Mouse (Mus musculus): ENCODE measurements around the gene S100a2. TPM values are rescaled to one million over a fixed set of nuclear protein-coding genes. Genes with fewer than 3 reads are reported as not detected.
A peak's percentile ranks its signal among the peaks of the same experiment; 100 is the strongest.

Gene S100a2
- total and polyA plus RNA-seq, 3 experiments, result not detected

DNA sequence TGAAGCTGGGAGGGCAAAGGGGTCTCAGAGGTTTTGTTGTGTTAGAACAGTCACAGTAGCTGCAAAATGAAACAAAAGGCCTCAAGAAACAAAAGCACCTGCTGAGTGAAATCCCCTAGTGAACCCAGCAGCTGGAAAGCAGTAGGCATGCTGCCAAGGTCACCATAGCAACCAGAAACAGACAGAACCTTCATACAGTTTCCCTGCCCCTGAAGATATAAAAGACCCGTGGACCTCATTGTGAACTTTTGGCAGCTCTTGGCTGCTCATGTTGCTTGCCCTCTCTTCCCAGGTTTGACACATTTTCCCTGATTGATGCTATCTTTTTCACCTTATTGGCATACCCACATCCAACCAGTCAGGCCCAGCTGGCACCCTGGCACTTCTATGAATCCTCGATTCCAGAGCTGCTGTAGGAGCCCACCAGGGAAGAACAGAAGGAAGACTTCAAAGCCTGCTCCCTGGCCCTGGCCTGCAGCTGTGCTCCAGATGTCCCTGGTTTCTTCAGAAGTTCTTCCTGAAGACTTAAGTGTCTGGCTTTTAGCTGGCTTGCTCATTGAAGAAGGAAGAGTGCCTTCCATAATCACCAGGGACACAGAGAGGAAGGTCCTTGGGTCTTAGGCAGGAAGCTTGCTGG is 33.5 kb downstream of the S100a2 start:
- Histone ChIP-seq H3K27ac (ENCODE audit: control insufficient read depth, low read depth, low read length) (no peak overlapping the region), H3K4me1 (ENCODE audit: control insufficient read depth in 1 of 2, insufficient read depth in 2 of 2, low read length in 2 of 2) (no peaks in the 10 kb centered on the region), H3K79me2 (ENCODE audit: control insufficient read depth, insufficient read depth, low read length, poor library complexity) (no peaks in the 10 kb centered on the region), H3K4me3 (ENCODE audit: control insufficient read depth in 1 of 2, insufficient read depth in 1 of 2, low read depth in 2 of 2, low read length in 2 of 2) (no peak overlapping the region), H3K9me3 (replicated peaks; ENCODE audit: insufficient read depth, low read length) (no peaks in the 10 kb centered on the region), H3K27me3 (ENCODE audit: control insufficient read depth in 1 of 2, insufficient read depth in 2 of 2, low read length in 2 of 2) (peaks cover 15 to 23% of the 10 kb centered on the region in 2 experiments), H3K9ac (ENCODE audit: control insufficient read depth, low read depth, low read length, poor library complexity, severe bottlenecking) (no peak overlapping the region), H3K36me3 (ENCODE audit: control insufficient read depth in 1 of 2, insufficient read depth in 2 of 2, low read length in 2 of 2) (no peaks in the 10 kb centered on the region)
- TF ChIP-seq MAZ (IDR thresholded peaks at IDR 0.05; ENCODE audit: low read depth, low read length), result no peak
- no peak for TF ChIP-seq HCFC1 (IDR thresholded peaks at IDR 0.05; ENCODE audit: low read depth, low read length)
- no peak for TF ChIP-seq ZKSCAN1 (IDR thresholded peaks at IDR 0.05; ENCODE audit: low read depth, low read length)
- no peak for TF ChIP-seq MAFK (IDR thresholded peaks at IDR 0.05; ENCODE audit: borderline replicate concordance, low read depth, low read length)
- no peak for TF ChIP-seq GABPA (IDR thresholded peaks at IDR 0.05; ENCODE audit: low read depth, low read length)
- TF ChIP-seq SIN3A (IDR thresholded peaks at IDR 0.05; ENCODE audit: low read length), result no peak
- no peak for TF ChIP-seq ELF1 (IDR thresholded peaks at IDR 0.05; ENCODE audit: low read depth, low read length)
- DNase-seq (ENCODE audit: low read depth, low spot score), result peak; percentile 46

DNA sequence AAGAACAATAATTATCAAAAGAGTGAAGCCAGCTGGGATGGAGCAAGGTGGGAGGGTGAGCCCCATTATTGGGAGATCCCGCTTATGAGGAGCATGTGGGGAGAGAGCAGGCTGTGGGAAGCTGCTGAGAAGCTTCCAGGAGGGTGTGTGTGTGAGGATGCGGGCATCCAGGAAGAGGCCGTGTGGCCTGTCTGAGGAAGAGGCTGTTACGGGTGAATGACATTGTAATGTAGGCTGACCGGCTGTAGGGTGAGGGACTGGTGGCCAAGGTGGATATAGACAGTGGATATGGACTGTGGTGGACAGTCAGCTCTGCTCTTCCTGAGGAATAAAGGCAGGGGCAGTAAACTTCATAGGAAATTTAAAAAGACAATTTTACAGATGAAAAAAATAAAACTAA is 35.4 kb downstream of the S100a2 start:
- Histone ChIP-seq H3K36me3 (ENCODE audit: control insufficient read depth in 1 of 2, insufficient read depth in 2 of 2, low read length in 2 of 2) (no peaks in the 10 kb centered on the region), H3K79me2 (ENCODE audit: control insufficient read depth, insufficient read depth, low read length, poor library complexity) (no peaks in the 10 kb centered on the region), H3K27ac (ENCODE audit: control insufficient read depth, low read depth, low read length) (no peak overlapping the region), H3K9me3 (replicated peaks; ENCODE audit: insufficient read depth, low read length) (no peaks in the 10 kb centered on the region), H3K4me1 (ENCODE audit: control insufficient read depth in 1 of 2, insufficient read depth in 2 of 2, low read length in 2 of 2) (no peaks in the 10 kb centered on the region), H3K4me3 (ENCODE audit: control insufficient read depth in 1 of 2, insufficient read depth in 1 of 2, low read depth in 2 of 2, low read length in 2 of 2) (no peak overlapping the region), H3K27me3 (ENCODE audit: control insufficient read depth in 1 of 2, insufficient read depth in 2 of 2, low read length in 2 of 2) (peaks cover 15 to 21% of the 10 kb centered on the region in 2 experiments), H3K9ac (ENCODE audit: control insufficient read depth, low read depth, low read length, poor library complexity, severe bottlenecking) (no peak overlapping the region)
- DNase-seq (ENCODE audit: low read depth, low spot score), result no peak
- TF ChIP-seq POLR2AphosphoS5 (IDR thresholded peaks at IDR 0.05; ENCODE audit: borderline replicate concordance, low read depth, low read length) (no peak), RCOR1 (IDR thresholded peaks at IDR 0.05; ENCODE audit: low read depth, low read length) (no peak), TBP (IDR thresholded peaks at IDR 0.05; ENCODE audit: low read depth, low read length) (no peak), ZMIZ1 (IDR thresholded peaks at IDR 0.05; ENCODE audit: low read depth, low read length) (no peak), CTCF (IDR thresholded peaks at IDR 0.05 in 2 of 3, conservative IDR thresholded peaks at IDR 0.05 in 1 of 3; ENCODE audit: control insufficient read depth in 1 of 3, insufficient read depth in 1 of 3, low read depth in 2 of 3, low read length in 3 of 3, poor library complexity in 1 of 3, severe bottlenecking in 1 of 3) (no peak), GABPA (IDR thresholded peaks at IDR 0.05; ENCODE audit: low read depth, low read length) (no peak), USF1 (IDR thresholded peaks at IDR 0.05; ENCODE audit: low read depth, low read length) (no peak), TCF12 (IDR thresholded peaks at IDR 0.05; ENCODE audit: low read depth, low read length) (no peak), MAX (IDR thresholded peaks at IDR 0.05; ENCODE audit: low read length) (no peak), MAZ (IDR thresholded peaks at IDR 0.05; ENCODE audit: low read depth, low read length) (no peak), MXI1 (IDR thresholded peaks at IDR 0.05; ENCODE audit: low read depth, low read length) (no peak), ELF1 (IDR thresholded peaks at IDR 0.05; ENCODE audit: low read depth, low read length) (no peak), ZKSCAN1 (IDR thresholded peaks at IDR 0.05; ENCODE audit: low read depth, low read length) (no peak)
